Mouse (Mus musculus): ENCODE results near the gene Ccdc167.
"Not testable (repeated sequence)": the region's sequence is repeated elsewhere in the genome, so short reads cannot be mapped to it uniquely, and the experiment has no call there.

Ccdc167 gene

GRCm38 (mm10) chr17:29719628-29720575 is 3.1 kb upstream of the Ccdc167 start:
- DNase-seq: no peak

GRCm38 (mm10) chr17:29718660-29719059 is 1.8 kb upstream of the Ccdc167 start:
- no peak for DNase-seq

- DNase-seq: not testable (repeated sequence)
Observed at GRCm38 (mm10) chr17:29713734-29714133, 3.1 kb downstream of the Ccdc167 start.

- no peak for DNase-seq
Observed at GRCm38 (mm10) chr17:29712565-29712964, 4.3 kb downstream of the Ccdc167 start.

- no peak for DNase-seq
Observed at GRCm38 (mm10) chr17:29711745-29712431, 5.0 kb downstream of the Ccdc167 start.

GRCm38 (mm10) chr17:29711076-29711744 is 5.6 kb downstream of the Ccdc167 start:
- DNase-seq: no peak

- no peak for DNase-seq
Observed at GRCm38 (mm10) chr17:29710562-29711044, 6.2 kb downstream of the Ccdc167 start.

- DNase-seq: no peak
Observed at GRCm38 (mm10) chr17:29708783-29709182, 8.1 kb downstream of the Ccdc167 start.

GRCm38 (mm10) chr17:29706981-29707545 is 9.8 kb downstream of the Ccdc167 start:
- no peak for DNase-seq

- no peak for DNase-seq
Observed at GRCm38 (mm10) chr17:29705881-29706280, 11.0 kb downstream of the Ccdc167 start.

GRCm38 (mm10) chr17:29704781-29705180 is 12.1 kb downstream of the Ccdc167 start:
- peak; percentile 62 for DNase-seq

GRCm38 (mm10) chr17:29702938-29703710 is 13.7 kb downstream of the Ccdc167 start:
- no peak for DNase-seq

- no peak for DNase-seq
Observed at GRCm38 (mm10) chr17:29700573-29700972, 16.3 kb downstream of the Ccdc167 start.

- DNase-seq: no peak
Observed at GRCm38 (mm10) chr17:29698421-29698820, 18.4 kb downstream of the Ccdc167 start.

- no peak for DNase-seq
Observed at GRCm38 (mm10) chr17:29696940-29697339, 19.9 kb downstream of the Ccdc167 start.

GRCm38 (mm10) chr17:29694516-29694915 is 22.3 kb downstream of the Ccdc167 start:
- no peak for DNase-seq

GRCm38 (mm10) chr17:29693571-29693970 is 23.3 kb downstream of the Ccdc167 start:
- no peak for DNase-seq

GRCm38 (mm10) chr17:29692827-29693226 is 24.0 kb downstream of the Ccdc167 start:
- no peak for DNase-seq

GRCm38 (mm10) chr17:29690257-29690656 is 26.6 kb downstream of the Ccdc167 start:
- DNase-seq: no peak

GRCm38 (mm10) chr17:29688610-29689009 is 28.2 kb downstream of the Ccdc167 start:
- no peak for DNase-seq

- no peak for DNase-seq
Observed at GRCm38 (mm10) chr17:29687373-29687772, 29.5 kb downstream of the Ccdc167 start.

- no peak for DNase-seq
Observed at GRCm38 (mm10) chr17:29686771-29687170, 30.1 kb downstream of the Ccdc167 start.
